Mouse (Mus musculus) midbrain, embryonic 10.5 days (tissue): ENCODE data around the gene Col18a1. TPM values are rescaled to one million over a fixed set of nuclear protein-coding genes. Genes with fewer than 3 reads are reported as not detected.

ENCODE experiments used
- DNase-seq: peaks from one replicate; pipeline ENCODE4 v3.0.0-alpha.2; 2017; ENCODE audit warnings: low spot score
- H3K27ac ChIP-seq: fragments of 300-500 bp; sonication (generic); replicated peaks from 2 replicates; pipeline ENCODE4 v1.5.1; 2016; ENCODE audit warnings: mild to moderate bottlenecking
- H3K27me3 ChIP-seq: fragments of 300-500 bp; sonication (generic); 2 replicates; pipeline ENCODE4 v1.6.1; 2016; ENCODE audit warnings: low read depth, mild to moderate bottlenecking; ENCODE audit not compliant: poor library complexity, severe bottlenecking
- H3K36me3 ChIP-seq: fragments of 300-500 bp; sonication (generic); 2 replicates; pipeline ENCODE4 v1.6.1; 2016; ENCODE audit warnings: mild to moderate bottlenecking, moderate library complexity
- H3K4me1 ChIP-seq: fragments of 300-500 bp; sonication (generic); 2 replicates; pipeline ENCODE4 v1.6.1; 2016
- H3K4me3 ChIP-seq: fragments of 300-500 bp; sonication (generic); 2 replicates; pipeline ENCODE4 v1.5.1; 2016; ENCODE audit warnings: mild to moderate bottlenecking, moderate library complexity
- H3K9me3 ChIP-seq: fragments of 300-500 bp; sonication (generic); replicated peaks from 2 replicates; pipeline ENCODE4 v1.6.1; 2016; ENCODE audit warnings: mild to moderate bottlenecking
- WGBS: fragments of 180-500 bp; shearing (Covaris S2); methylation state at CpG from one replicate; pipeline ENCODE4 v1.1.7; 2016; 5-methylcytosine and 5-hydroxymethylcytosine counted together
- polyA plus RNA-seq: library from polyadenylated mRNA; unstranded; fragments of >200 nt; fragmentation: Nextera tagmentation; extraction: Ambion mirVana; gene quantifications from 2 replicates; pipeline ENCODE4 v1.2.1, GENCODE M21; 2016

Gene Col18a1
- polyA plus RNA-seq, 1 experiment from 2014 or later: 155 TPM

- DNase-seq: peak; percentile 92
- WGBS: 48% methylated on average over 13 of the region's 13 CpGs
- no peaks in the 10 kb centered on the region for H3K27me3 ChIP-seq
- H3K27ac ChIP-seq: peak overlapping the region; percentile 75
- no peak overlapping the region for H3K4me3 ChIP-seq
- peaks cover 63% of the 10 kb centered on the region for H3K4me1 ChIP-seq
- H3K9me3 ChIP-seq: no peaks in the 10 kb centered on the region
- H3K36me3 ChIP-seq: peaks cover 9% of the 10 kb centered on the region; the same call in 1 of the 2 replicates
Observed at GRCm38 (mm10) chr10:77130561-77131240, 35.6 kb downstream of the Col18a1 start.

DNA sequence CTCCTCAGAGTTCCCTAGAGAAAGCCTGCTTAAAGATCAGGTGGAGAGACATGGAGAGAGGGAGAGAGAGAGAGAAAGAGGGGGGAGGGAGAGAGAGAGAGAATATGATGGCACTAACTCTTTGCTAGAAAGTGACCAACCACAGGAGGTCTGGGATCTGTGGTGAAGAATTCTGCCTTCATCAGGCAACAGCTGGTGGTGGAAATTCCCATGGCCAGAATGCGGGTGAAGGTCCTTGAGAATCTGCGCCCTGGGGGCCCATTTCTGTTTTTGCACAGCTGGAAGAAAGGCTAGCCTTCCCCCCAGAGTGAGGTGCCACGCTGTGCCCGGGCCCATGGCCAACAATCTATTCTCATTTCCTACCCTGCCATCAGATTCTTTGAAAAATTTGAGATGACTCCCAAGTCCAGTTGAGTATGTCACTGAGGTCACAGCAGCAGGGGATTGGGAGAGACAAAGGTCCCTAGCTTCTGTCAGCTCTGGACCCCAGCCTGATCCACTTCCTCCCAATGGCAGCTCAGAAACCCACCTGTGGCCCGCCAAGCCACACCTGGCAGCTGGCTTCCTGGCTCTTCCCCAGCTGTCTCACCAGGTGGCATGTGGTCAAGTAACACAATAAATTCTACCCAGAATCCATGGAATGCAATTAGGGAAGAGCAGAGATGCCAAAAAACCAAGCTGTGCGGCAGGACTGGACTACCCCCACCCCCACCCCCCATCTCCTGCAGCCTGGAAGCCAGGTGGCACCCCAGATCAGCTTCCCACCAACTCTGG, 36.5 kb downstream of the Col18a1 start:
- no peak overlapping the region for H3K4me3 ChIP-seq
- peaks cover 58% of the 10 kb centered on the region for H3K4me1 ChIP-seq
- peaks cover 9% of the 10 kb centered on the region; the same call in 1 of the 2 replicates for H3K36me3 ChIP-seq

DNA sequence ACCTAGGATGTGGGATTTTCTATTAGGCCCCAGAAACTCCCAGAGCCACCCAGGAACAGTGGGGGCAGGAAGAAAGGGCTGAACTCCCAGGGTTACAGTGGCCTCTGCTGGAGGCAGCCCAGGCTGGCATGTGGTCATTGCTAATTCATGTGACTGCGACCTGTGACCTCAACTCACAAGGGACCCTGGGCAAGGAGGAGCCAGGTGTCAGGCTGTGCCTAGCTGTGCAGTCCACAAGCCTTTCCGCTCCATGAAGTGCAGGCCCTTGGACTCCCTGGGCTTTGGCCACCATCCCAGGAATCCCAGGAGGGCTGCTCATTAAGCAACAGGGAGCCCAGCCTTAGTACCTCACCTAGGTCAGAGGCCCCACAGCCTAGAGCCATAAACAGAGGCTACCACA, 38.4 kb downstream of the Col18a1 start:
- Histone ChIP-seq H3K27ac (peak overlapping the region; percentile 38), H3K4me3 (no peak overlapping the region), H3K36me3 (peaks cover 9% of the 10 kb centered on the region; the same call in 1 of the 2 replicates), H3K9me3 (no peaks in the 10 kb centered on the region), H3K4me1 (peaks cover 46% of the 10 kb centered on the region), H3K27me3 (no peaks in the 10 kb centered on the region)
- no peak for DNase-seq
- 82% methylated on average over 2 of the region's 2 CpGs for WGBS

More for the DNA sequence above, 36.5 kb downstream of the Col18a1 start:
- 89% methylated on average over 6 of the region's 6 CpGs for WGBS
- Histone ChIP-seq H3K27me3 (no peaks in the 10 kb centered on the region), H3K27ac (peak overlapping the region; percentile 75; the same call in 1 of the 2 replicates), H3K9me3 (no peaks in the 10 kb centered on the region)
- no peak for DNase-seq

GRCm38 (mm10) chr10:77126590-77126989, 39.8 kb downstream of the Col18a1 start:
- Histone ChIP-seq H3K27ac (no peak overlapping the region), H3K4me3 (no peak overlapping the region), H3K36me3 (peaks cover 9% of the 10 kb centered on the region; the same call in 1 of the 2 replicates), H3K9me3 (no peaks in the 10 kb centered on the region), H3K4me1 (peaks cover 32% of the 10 kb centered on the region), H3K27me3 (no peaks in the 10 kb centered on the region)
- WGBS: 93% methylated on average over 2 of the region's 2 CpGs
- no peak for DNase-seq

DNA sequence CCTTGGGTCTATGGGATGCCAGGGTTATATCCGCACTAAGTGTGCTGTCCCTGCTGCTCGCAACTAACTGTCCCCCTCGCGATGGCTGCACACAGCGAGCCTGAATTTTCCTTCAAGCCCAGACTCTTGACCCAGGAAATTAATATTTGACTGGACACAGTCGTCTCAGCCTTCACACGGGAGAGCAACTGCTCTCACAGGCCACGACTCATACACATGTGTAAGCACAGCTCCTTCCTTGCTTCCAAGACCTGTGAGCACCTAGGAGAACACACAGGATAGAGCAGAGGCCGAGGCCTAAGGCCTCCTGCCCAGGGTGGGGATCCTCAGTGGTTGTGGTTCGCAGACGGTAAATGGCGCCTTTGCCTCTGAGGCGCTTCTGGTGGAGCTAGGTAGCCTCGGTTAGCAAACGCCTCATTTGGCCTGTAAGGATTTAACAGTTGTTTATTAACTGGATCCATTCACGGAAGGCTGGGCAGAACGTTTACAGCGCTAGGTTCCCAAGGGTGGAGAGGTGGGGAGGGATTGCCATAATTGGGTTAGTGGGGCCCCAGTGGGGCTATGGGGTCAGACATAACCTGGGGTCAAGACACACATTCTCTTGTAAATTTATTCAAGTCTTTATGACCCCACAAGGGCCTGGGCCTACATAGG, 41.1 kb downstream of the Col18a1 start:
- no peaks in the 10 kb centered on the region for H3K27me3 ChIP-seq
- no peak overlapping the region for H3K27ac ChIP-seq
- H3K4me3 ChIP-seq: no peak overlapping the region
- no peak for DNase-seq
- WGBS: 91% methylated on average over 18 of the region's 18 CpGs
- peaks cover 22% of the 10 kb centered on the region; the same call in 1 of the 2 replicates for H3K36me3 ChIP-seq
- no peaks in the 10 kb centered on the region for H3K9me3 ChIP-seq
- H3K4me1 ChIP-seq: peaks cover 19% of the 10 kb centered on the region

- Histone ChIP-seq H3K36me3 (peaks cover 22% of the 10 kb centered on the region; the same call in 1 of the 2 replicates), H3K9me3 (no peaks in the 10 kb centered on the region), H3K4me3 (no peak overlapping the region), H3K4me1 (peaks cover 14% of the 10 kb centered on the region), H3K27ac (no peak overlapping the region), H3K27me3 (no peaks in the 10 kb centered on the region)
- 88% methylated on average over 8 of the region's 8 CpGs for WGBS
- no peak for DNase-seq
Observed at GRCm38 (mm10) chr10:77123953-77124352, 42.4 kb downstream of the Col18a1 start.

DNA sequence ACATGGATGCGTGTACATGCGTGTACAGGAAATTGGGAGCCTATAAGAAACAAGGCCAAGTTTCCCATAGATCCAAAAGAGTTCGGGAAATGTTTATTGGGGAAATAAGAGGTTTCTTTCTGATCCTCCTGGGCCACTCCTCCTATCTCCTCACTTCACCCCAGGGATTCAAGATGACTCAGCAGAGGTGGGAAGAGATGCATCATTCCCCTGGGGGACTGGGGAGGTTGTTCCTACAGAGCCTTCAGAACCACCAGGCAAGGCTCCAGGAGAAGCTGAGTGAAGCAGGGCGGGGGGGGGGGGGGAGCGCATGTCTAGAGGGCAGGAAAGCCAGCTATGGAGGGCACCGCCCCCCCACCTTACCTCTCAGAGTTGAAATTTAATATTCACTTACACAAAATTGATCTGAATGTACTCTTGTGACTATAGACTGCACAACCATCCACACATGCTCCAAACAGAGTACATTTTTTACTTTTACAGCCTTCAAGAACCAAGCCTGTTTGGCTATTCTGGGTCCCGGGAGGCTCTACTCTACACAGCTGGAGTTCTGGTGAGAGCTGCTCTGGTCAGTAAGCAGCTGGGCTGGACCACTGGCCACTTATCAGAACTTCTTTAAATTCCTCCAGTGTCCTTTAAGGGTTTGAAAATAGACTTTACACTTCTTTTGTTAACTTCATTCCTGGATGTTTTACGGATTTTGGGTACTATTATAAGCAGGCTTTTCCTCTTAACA, 44.9 kb downstream of the Col18a1 start:
- H3K4me3 ChIP-seq: no peak overlapping the region
- no peaks in the 10 kb centered on the region for H3K9me3 ChIP-seq
- no peak for DNase-seq
- H3K4me1 ChIP-seq: peaks cover 28% of the 10 kb centered on the region
- H3K36me3 ChIP-seq: peaks cover 14% of the 10 kb centered on the region; the same call in 1 of the 2 replicates
- no peaks in the 10 kb centered on the region for H3K27me3 ChIP-seq
- no peak overlapping the region for H3K27ac ChIP-seq
- WGBS: 91% methylated on average over 7 of the region's 8 CpGs

DNA sequence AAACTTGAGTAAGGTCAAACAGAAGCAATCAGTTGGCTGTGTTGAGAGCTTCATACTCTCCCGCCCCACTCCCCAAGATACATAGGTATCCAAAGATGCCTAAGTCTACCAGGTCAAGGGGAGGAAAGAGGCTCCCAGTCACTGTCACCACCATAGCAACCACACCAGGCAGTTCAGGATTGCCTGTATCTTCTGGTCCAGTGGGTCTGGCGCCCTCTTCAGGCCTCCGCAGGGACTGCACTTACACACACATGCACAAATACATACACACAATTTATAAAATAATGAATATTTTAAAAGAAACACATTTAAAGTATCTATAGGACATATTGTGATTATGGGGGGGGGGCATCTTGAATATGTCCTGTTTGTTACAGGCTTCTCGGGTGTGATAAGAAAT, 45.8 kb downstream of the Col18a1 start:
- Histone ChIP-seq H3K27ac (no peak overlapping the region), H3K9me3 (no peaks in the 10 kb centered on the region), H3K4me1 (peaks cover 35% of the 10 kb centered on the region), H3K36me3 (peaks cover 13% of the 10 kb centered on the region; the same call in 1 of the 2 replicates), H3K4me3 (no peak overlapping the region), H3K27me3 (no peaks in the 10 kb centered on the region)
- WGBS: 81% methylated on average over 4 of the region's 4 CpGs
- no peak for DNase-seq

DNA sequence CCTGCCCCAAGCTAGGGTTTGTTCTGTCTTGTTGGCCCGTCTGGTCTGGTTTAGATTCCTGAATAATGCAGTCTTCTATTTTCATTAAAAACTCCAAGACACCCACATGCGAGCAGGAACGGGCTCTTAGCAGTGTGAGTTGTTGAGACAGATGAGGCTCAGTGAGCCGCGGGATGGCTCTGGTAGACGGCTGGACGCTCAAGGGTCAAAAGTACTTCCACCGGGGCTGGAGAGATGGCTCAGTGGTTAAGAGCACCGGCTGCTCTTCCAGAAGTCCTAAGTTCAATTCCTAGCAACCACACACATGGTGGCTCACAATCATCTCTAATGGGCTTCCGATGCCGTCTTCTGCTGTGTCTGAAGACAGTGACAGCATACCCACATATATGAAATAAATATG, 46.9 kb downstream of the Col18a1 start:
- Histone ChIP-seq H3K36me3 (peaks cover 13% of the 10 kb centered on the region; the same call in 1 of the 2 replicates), H3K4me3 (no peak overlapping the region), H3K27ac (no peak overlapping the region), H3K4me1 (peaks cover 33% of the 10 kb centered on the region), H3K9me3 (no peaks in the 10 kb centered on the region), H3K27me3 (no peaks in the 10 kb centered on the region)
- DNase-seq: no peak
- WGBS: 89% methylated on average over 11 of the region's 11 CpGs

GRCm38 (mm10) chr10:77118361-77118760, 48.0 kb downstream of the Col18a1 start:
- H3K36me3 ChIP-seq: peaks cover 13% of the 10 kb centered on the region; the same call in 1 of the 2 replicates
- no peak overlapping the region for H3K4me3 ChIP-seq
- peaks cover 33% of the 10 kb centered on the region for H3K4me1 ChIP-seq
- H3K27ac ChIP-seq: no peak overlapping the region; the same call in 1 of the 2 replicates
- H3K9me3 ChIP-seq: no peaks in the 10 kb centered on the region
- no peaks in the 10 kb centered on the region for H3K27me3 ChIP-seq
- no peak for DNase-seq
- 89% methylated on average over 1 of the region's 1 CpGs for WGBS

GRCm38 (mm10) chr10:77116537-77117455, 49.6 kb downstream of the Col18a1 start:
- no peaks in the 10 kb centered on the region for H3K9me3 ChIP-seq
- peak overlapping the region; percentile 74 for H3K27ac ChIP-seq
- H3K36me3 ChIP-seq: peaks cover 24% of the 10 kb centered on the region
- H3K4me3 ChIP-seq: no peak overlapping the region
- WGBS: 42% methylated on average over 4 of the region's 4 CpGs
- peaks cover 37% of the 10 kb centered on the region for H3K4me1 ChIP-seq
- H3K27me3 ChIP-seq: no peaks in the 10 kb centered on the region
- DNase-seq: no peak
